Mouse (Mus musculus) stomach, embryonic 14.5 days (tissue): ENCODE data around the gene Slc13a4. TPM values are rescaled to one million over a fixed set of nuclear protein-coding genes. Genes with fewer than 3 reads are reported as not detected.

Source experiments
- ATAC-seq: fragments of 200-750 bp; cut with Nextera tagmentation; 2 replicates; pipeline ENCODE4 v1.8.0; 2017; ENCODE audit warnings: low read depth, moderate TSS enrichment; ENCODE audit not compliant: insufficient number of reproducible peaks, insufficient read depth, low FRiP score
- H3K27ac ChIP-seq: fragments of 300-500 bp; sonication (generic); 2 replicates; pipeline ENCODE4 v1.5.1; 2014; ENCODE audit warnings: mild to moderate bottlenecking, low read length, moderate library complexity, mixed read lengths
- H3K27me3 ChIP-seq: fragments of 300-500 bp; sonication (generic); 2 replicates; pipeline ENCODE4 v1.6.1; 2014; ENCODE audit warnings: low read length, control low read depth, mixed read lengths; ENCODE audit not compliant: control insufficient read depth, insufficient read depth
- H3K36me3 ChIP-seq: fragments of 300-500 bp; sonication (generic); 2 replicates; pipeline ENCODE4 v1.6.1; 2014; ENCODE audit warnings: mild to moderate bottlenecking, control low read depth, low read length, moderate library complexity, mixed read lengths; ENCODE audit not compliant: control insufficient read depth, insufficient read depth
- H3K4me1 ChIP-seq: fragments of 300-500 bp; sonication (generic); 2 replicates; pipeline ENCODE4 v1.6.1; 2014; ENCODE audit warnings: low read length, control low read depth, mixed read lengths; ENCODE audit not compliant: control insufficient read depth, insufficient read depth
- H3K4me2 ChIP-seq: fragments of 300-500 bp; sonication (generic); replicated peaks from 2 replicates; pipeline ENCODE4 v1.6.1; 2014; ENCODE audit warnings: low read depth, low read length, control low read depth
- H3K4me3 ChIP-seq: fragments of 300-500 bp; sonication (generic); 2 replicates; pipeline ENCODE4 v1.5.1; 2014; ENCODE audit warnings: low read depth, low read length, control low read depth
- H3K9ac ChIP-seq: fragments of 300-500 bp; sonication (generic); replicated peaks from 2 replicates; pipeline ENCODE4 v1.6.1; 2014; ENCODE audit warnings: low read depth, mild to moderate bottlenecking, control low read depth, low read length, moderate library complexity, mixed read lengths
- H3K9me3 ChIP-seq: fragments of 300-500 bp; sonication (generic); 2 replicates; pipeline ENCODE4 v1.6.1; 2016; ENCODE audit warnings: low read depth, low read length, control low read depth; ENCODE audit not compliant: control insufficient read depth
- WGBS: fragments of 180-500 bp; shearing (Covaris S2); extraction: QIAGEN DNeasy Blood & Tissue Kit; methylation state at CpG from one replicate; pipeline ENCODE4 v1.1.7; 2014; 5-methylcytosine and 5-hydroxymethylcytosine counted together
- polyA plus RNA-seq: library from polyadenylated mRNA; unstranded; fragments of >200 nt; fragmentation: Nextera tagmentation; extraction: Ambion mirVana; gene quantifications from 2 replicates; pipeline ENCODE4 v1.2.1, GENCODE M21; 2014

The Slc13a4 gene
- 0.29 and 0.39 TPM in 2 replicates for polyA plus RNA-seq

- Histone ChIP-seq H3K4me2 (no peak within 1 kb of the TSS), H3K9me3 (no peaks in the 10 kb centered on the region), H3K9ac (no peak within 1 kb of the TSS), H3K4me1 (no peaks in the 10 kb centered on the region), H3K27me3 (no peaks in the 10 kb centered on the region), H3K27ac (no peak within 1 kb of the TSS), H3K36me3 (no peaks in the 10 kb centered on the region), H3K4me3 (no peak within 1 kb of the TSS)
- WGBS: 39% methylated on average over 7 of the region's 7 CpGs
- ATAC-seq: no peak
These were observed at the start of gene Slc13a4 for GRCm38 (mm10) chr6:35308037-35308436. Gene Slc13a4, minus strand, starts transcription at chr6:35308131.

- H3K27ac ChIP-seq: no peak overlapping the region
- 94% methylated on average over 3 of the region's 3 CpGs for WGBS
- no peak for ATAC-seq
- no peaks in the 10 kb centered on the region for H3K27me3 ChIP-seq
- no peaks in the 10 kb centered on the region for H3K9me3 ChIP-seq
- no peaks in the 10 kb centered on the region for H3K36me3 ChIP-seq
- peaks cover 14% of the 10 kb centered on the region for H3K4me1 ChIP-seq
- no peak overlapping the region for H3K4me3 ChIP-seq
- H3K9ac ChIP-seq: no peak overlapping the region
- no peak overlapping the region for H3K4me2 ChIP-seq
These were observed 47.4 kb upstream of the Slc13a4 start for GRCm38 (mm10) chr6:35355320-35355719.

- Histone ChIP-seq H3K4me2 (no peak overlapping the region), H3K27me3 (no peaks in the 10 kb centered on the region), H3K4me1 (peaks cover 14% of the 10 kb centered on the region), H3K9me3 (no peaks in the 10 kb centered on the region), H3K27ac (no peak overlapping the region), H3K36me3 (no peaks in the 10 kb centered on the region), H3K9ac (no peak overlapping the region), H3K4me3 (no peak overlapping the region)
- 21% methylated on average over 6 of the region's 6 CpGs for WGBS
- ATAC-seq: no peak
These were observed 46.7 kb upstream of the Slc13a4 start for GRCm38 (mm10) chr6:35354622-35354998.

GRCm38 (mm10) chr6:35353846-35354621, 46.1 kb upstream of the Slc13a4 start:
- Histone ChIP-seq H3K4me3 (no peak overlapping the region), H3K36me3 (no peaks in the 10 kb centered on the region), H3K9me3 (no peaks in the 10 kb centered on the region), H3K9ac (no peak overlapping the region), H3K4me2 (no peak overlapping the region; the same call in 1 of the 2 replicates), H3K27me3 (no peaks in the 10 kb centered on the region), H3K4me1 (peaks cover 14% of the 10 kb centered on the region), H3K27ac (no peak overlapping the region)
- no peak for ATAC-seq
- WGBS: 23% methylated on average over 17 of the region's 18 CpGs

GRCm38 (mm10) chr6:35353416-35353815, 45.5 kb upstream of the Slc13a4 start:
- Histone ChIP-seq H3K9me3 (no peaks in the 10 kb centered on the region), H3K27ac (no peak overlapping the region), H3K27me3 (no peaks in the 10 kb centered on the region), H3K36me3 (no peaks in the 10 kb centered on the region), H3K4me3 (no peak overlapping the region), H3K4me2 (no peak overlapping the region), H3K4me1 (peaks cover 14% of the 10 kb centered on the region), H3K9ac (no peak overlapping the region)
- ATAC-seq: no peak
- WGBS: 63% methylated on average over 5 of the region's 5 CpGs

GRCm38 (mm10) chr6:35352867-35353266, 44.9 kb upstream of the Slc13a4 start:
- H3K9me3 ChIP-seq: no peaks in the 10 kb centered on the region
- WGBS: 67% methylated on average over 8 of the region's 8 CpGs
- no peak overlapping the region for H3K27ac ChIP-seq
- H3K27me3 ChIP-seq: no peaks in the 10 kb centered on the region
- peaks cover 14% of the 10 kb centered on the region for H3K4me1 ChIP-seq
- ATAC-seq: no peak
- H3K4me3 ChIP-seq: no peak overlapping the region
- no peak overlapping the region for H3K9ac ChIP-seq
- no peak overlapping the region for H3K4me2 ChIP-seq
- H3K36me3 ChIP-seq: no peaks in the 10 kb centered on the region

- Histone ChIP-seq H3K9me3 (no peaks in the 10 kb centered on the region), H3K9ac (no peak overlapping the region), H3K4me2 (no peak overlapping the region), H3K36me3 (no peaks in the 10 kb centered on the region), H3K27ac (no peak overlapping the region), H3K4me3 (no peak overlapping the region), H3K4me1 (peaks cover 14% of the 10 kb centered on the region), H3K27me3 (no peaks in the 10 kb centered on the region)
- 91% methylated on average over 3 of the region's 3 CpGs for WGBS
- ATAC-seq: no peak
These were observed 43.9 kb upstream of the Slc13a4 start for GRCm38 (mm10) chr6:35351826-35352225.

GRCm38 (mm10) chr6:35349784-35350183, 41.9 kb upstream of the Slc13a4 start:
- Histone ChIP-seq H3K36me3 (no peaks in the 10 kb centered on the region), H3K27ac (no peak overlapping the region), H3K27me3 (no peaks in the 10 kb centered on the region), H3K4me2 (no peak overlapping the region), H3K4me1 (peaks cover 14% of the 10 kb centered on the region), H3K9me3 (no peaks in the 10 kb centered on the region), H3K4me3 (no peak overlapping the region), H3K9ac (no peak overlapping the region)
- WGBS: 46% methylated on average over 7 of the region's 7 CpGs
- ATAC-seq: no peak

- Histone ChIP-seq H3K9ac (no peak overlapping the region), H3K36me3 (no peaks in the 10 kb centered on the region), H3K4me2 (no peak overlapping the region), H3K9me3 (no peaks in the 10 kb centered on the region), H3K27ac (no peak overlapping the region), H3K4me1 (no peaks in the 10 kb centered on the region), H3K27me3 (no peaks in the 10 kb centered on the region), H3K4me3 (no peak overlapping the region)
- no peak for ATAC-seq
- 27% methylated on average over 3 of the region's 3 CpGs for WGBS
These were observed 30.7 kb upstream of the Slc13a4 start for GRCm38 (mm10) chr6:35338640-35339039.
